Mouse (Mus musculus) neural tube, embryonic 12.5 days (tissue): ENCODE measurements around the gene Psmd13. TPM values are rescaled to one million over a fixed set of nuclear protein-coding genes. Genes with fewer than 3 reads are reported as not detected.
"Not testable (repeated sequence)": the region's sequence is repeated elsewhere in the genome, so short reads cannot be mapped to it uniquely, and the experiment has no call there.

Experiments used
- ATAC-seq: fragments of 200-750 bp; cut with Nextera tagmentation; 2 replicates; pipeline ENCODE4 v1.8.0; 2017; ENCODE audit warnings: low read depth, mild to moderate bottlenecking, moderate TSS enrichment, moderate library complexity; ENCODE audit not compliant: low FRiP score
- H3K27ac ChIP-seq: fragments of 300-500 bp; sonication (generic); 2 replicates; pipeline ENCODE4 v1.5.1; 2016
- H3K27me3 ChIP-seq: fragments of 300-500 bp; sonication (generic); replicated peaks from 2 replicates; pipeline ENCODE4 v1.6.1; 2016; ENCODE audit warnings: mild to moderate bottlenecking
- H3K36me3 ChIP-seq: fragments of 300-500 bp; sonication (generic); 2 replicates; pipeline ENCODE4 v1.6.1; 2016; ENCODE audit warnings: mild to moderate bottlenecking
- H3K4me1 ChIP-seq: fragments of 300-500 bp; sonication (generic); 2 replicates; pipeline ENCODE4 v1.6.1; 2016
- H3K4me2 ChIP-seq: fragments of 300-500 bp; sonication (generic); replicated peaks from 2 replicates; pipeline ENCODE4 v1.6.1; 2016; ENCODE audit warnings: mild to moderate bottlenecking
- H3K4me3 ChIP-seq: fragments of 300-500 bp; sonication (generic); 2 replicates; pipeline ENCODE4 v1.5.1; 2016
- H3K9ac ChIP-seq: fragments of 300-500 bp; sonication (generic); 2 replicates; pipeline ENCODE4 v1.6.1; 2016; ENCODE audit warnings: mild to moderate bottlenecking
- H3K9me3 ChIP-seq: fragments of 300-500 bp; sonication (generic); 2 replicates; pipeline ENCODE4 v1.6.1; 2016; ENCODE audit warnings: mild to moderate bottlenecking
- WGBS: fragments of 180-500 bp; shearing (Covaris S2); methylation state at CpG from one replicate; pipeline ENCODE4 v1.1.7; 2016; 5-methylcytosine and 5-hydroxymethylcytosine counted together
- polyA plus RNA-seq: library from polyadenylated mRNA; unstranded; fragments of >200 nt; fragmentation: Nextera tagmentation; extraction: Ambion mirVana; gene quantifications from 2 replicates; pipeline ENCODE4 v1.2.1, GENCODE M21; 2016

Gene Psmd13
- polyA plus RNA-seq, 1 experiment from 2014 or later: 293 TPM

GRCm38 (mm10) chr7:140858746-140859145 is 23.0 kb upstream of the Psmd13 start:
- H3K4me3 ChIP-seq: peak overlapping the region; percentile 80

GRCm38 (mm10) chr7:140859997-140860396 is 21.8 kb upstream of the Psmd13 start:
- Histone ChIP-seq H3K4me2 (no peak overlapping the region), H3K27ac (no peak overlapping the region), H3K9ac (0 out of 2 replicates have a peak overlapping the region, but pooled peaks have one; percentile 33), H3K9me3 (no peaks in the 10 kb centered on the region), H3K27me3 (no peaks in the 10 kb centered on the region), H3K4me1 (peaks cover 36% of the 10 kb centered on the region), H3K4me3 (no peak overlapping the region), H3K36me3 (peaks cover 62% of the 10 kb centered on the region)
- 81% methylated on average over 6 of the region's 6 CpGs for WGBS
- ATAC-seq: no peak

More at GRCm38 (mm10) chr7:140858746-140859145, 23.0 kb upstream of the Psmd13 start:
- Histone ChIP-seq H3K9me3 (no peaks in the 10 kb centered on the region), H3K27ac (no peak overlapping the region), H3K36me3 (peaks cover 60% of the 10 kb centered on the region), H3K9ac (peak overlapping the region; percentile 94; the same call in 1 of the 2 replicates), H3K4me1 (peaks cover 38% of the 10 kb centered on the region), H3K4me2 (peak overlapping the region; percentile 97), H3K27me3 (no peaks in the 10 kb centered on the region)
- whole genome bisulfite sequencing: 98% methylated on average over 8 of the region's 8 CpGs
- ATAC-seq: no peak

- H3K9ac ChIP-seq: no peak overlapping the region
- no peak overlapping the region for H3K4me2 ChIP-seq
- H3K4me3 ChIP-seq: no peak overlapping the region
- no peak overlapping the region for H3K27ac ChIP-seq
- ATAC-seq: no peak
- 88% methylated on average over 5 of the region's 5 CpGs for WGBS
- H3K27me3 ChIP-seq: no peaks in the 10 kb centered on the region
- H3K4me1 ChIP-seq: peaks cover 29% of the 10 kb centered on the region
- H3K9me3 ChIP-seq: no peaks in the 10 kb centered on the region
- H3K36me3 ChIP-seq: peaks cover 66% of the 10 kb centered on the region
These were observed 21.0 kb upstream of the Psmd13 start for GRCm38 (mm10) chr7:140860728-140861127.

GRCm38 (mm10) chr7:140864761-140865160 is 17.0 kb upstream of the Psmd13 start:
- 91% methylated on average over 12 of the region's 12 CpGs for WGBS
- H3K4me3 ChIP-seq: no peak overlapping the region
- H3K36me3 ChIP-seq: peaks cover 70% of the 10 kb centered on the region
- no peak for ATAC-seq
- no peak overlapping the region for H3K4me2 ChIP-seq
- H3K4me1 ChIP-seq: 0 out of 2 replicates have a peak, but pooled peaks cover 5% of the 10 kb centered on the region
- H3K27me3 ChIP-seq: no peaks in the 10 kb centered on the region
- H3K9me3 ChIP-seq: no peaks in the 10 kb centered on the region
- H3K27ac ChIP-seq: no peak overlapping the region
- H3K9ac ChIP-seq: no peak overlapping the region

- Histone ChIP-seq H3K27me3 (no peaks in the 10 kb centered on the region), H3K27ac (no peak overlapping the region), H3K4me2 (no peak overlapping the region), H3K36me3 (peaks cover 32% of the 10 kb centered on the region), H3K4me3 (no peak overlapping the region), H3K9me3 (no peaks in the 10 kb centered on the region), H3K9ac (no peak overlapping the region), H3K4me1 (no peaks in the 10 kb centered on the region)
- no peak for ATAC-seq
- 90% methylated on average over 4 of the region's 4 CpGs for WGBS
These were observed 7.5 kb upstream of the Psmd13 start for GRCm38 (mm10) chr7:140874224-140874623.

GRCm38 (mm10) chr7:140877364-140877763 is 4.4 kb upstream of the Psmd13 start:
- H3K9me3 ChIP-seq: no peaks in the 10 kb centered on the region
- WGBS: 93% methylated on average over 6 of the region's 6 CpGs
- no peaks in the 10 kb centered on the region for H3K27me3 ChIP-seq
- H3K4me2 ChIP-seq: no peak overlapping the region
- H3K36me3 ChIP-seq: peaks cover 29% of the 10 kb centered on the region
- H3K4me1 ChIP-seq: peaks cover 7% of the 10 kb centered on the region
- H3K9ac ChIP-seq: no peak overlapping the region
- no peak overlapping the region for H3K27ac ChIP-seq
- ATAC-seq: no peak
- no peak overlapping the region for H3K4me3 ChIP-seq

- Histone ChIP-seq H3K27me3 (no peaks in the 10 kb centered on the region), H3K4me3 (no peak overlapping the region), H3K27ac (no peak overlapping the region), H3K4me1 (peaks cover 11% of the 10 kb centered on the region), H3K4me2 (no peak overlapping the region), H3K9me3 (no peaks in the 10 kb centered on the region), H3K9ac (no peak overlapping the region), H3K36me3 (peaks cover 30% of the 10 kb centered on the region)
- 92% methylated on average over 7 of the region's 7 CpGs for WGBS
- ATAC-seq: no peak
These were observed 2.4 kb upstream of the Psmd13 start for GRCm38 (mm10) chr7:140879355-140879754.

- 90% methylated on average over 3 of the region's 3 CpGs for WGBS
- Histone ChIP-seq H3K4me1 (peaks cover 11% of the 10 kb centered on the region), H3K9me3 (no peaks in the 10 kb centered on the region), H3K4me3 (no peak overlapping the region), H3K4me2 (no peak overlapping the region; the same call in 1 of the 2 replicates), H3K27me3 (no peaks in the 10 kb centered on the region), H3K27ac (no peak overlapping the region), H3K36me3 (peaks cover 24% of the 10 kb centered on the region), H3K9ac (no peak overlapping the region)
- no peak for ATAC-seq
These were observed 1.3 kb upstream of the Psmd13 start for GRCm38 (mm10) chr7:140880419-140880818.

- 28% methylated on average over 8 of the region's 8 CpGs for WGBS
- no peak overlapping the region for H3K27ac ChIP-seq
These were observed 778 bp upstream of the Psmd13 start for GRCm38 (mm10) chr7:140880865-140881515.

GRCm38 (mm10) chr7:140882469-140882803 is 668 bp downstream of the Psmd13 start:
- Histone ChIP-seq H3K27ac (peak overlapping the region; percentile 50; the same call in 1 of the 2 replicates), H3K4me1 (peaks cover 11% of the 10 kb centered on the region), H3K27me3 (no peaks in the 10 kb centered on the region), H3K4me3 (peak overlapping the region; percentile 95), H3K9ac (peak overlapping the region; percentile 86), H3K9me3 (no peaks in the 10 kb centered on the region), H3K4me2 (peak overlapping the region; percentile 77), H3K36me3 (peaks cover 26% of the 10 kb centered on the region)
- under 1% methylated on average over 12 of the region's 12 CpGs for WGBS
- ATAC-seq: peak; percentile 73

More at GRCm38 (mm10) chr7:140880865-140881515, 778 bp upstream of the Psmd13 start:
- H3K9me3 ChIP-seq: no peaks in the 10 kb centered on the region
- peak overlapping the region; percentile 86; the same call in 1 of the 2 replicates for H3K9ac ChIP-seq
- H3K27me3 ChIP-seq: no peaks in the 10 kb centered on the region
- peaks cover 11% of the 10 kb centered on the region for H3K4me1 ChIP-seq
- H3K36me3 ChIP-seq: peaks cover 23% of the 10 kb centered on the region
- peak overlapping the region; percentile 77 for H3K4me2 ChIP-seq
- peak overlapping the region; percentile 95 for H3K4me3 ChIP-seq
- no peak for ATAC-seq

- ATAC-seq, H3K9ac ChIP-seq, H3K27me3 ChIP-seq, H3K4me2 ChIP-seq, H3K4me3 ChIP-seq, H3K4me1 ChIP-seq, H3K9me3 ChIP-seq, H3K27ac ChIP-seq: not testable (repeated sequence)
- peaks cover 76% of the 10 kb centered on the region for H3K36me3 ChIP-seq
- 98% methylated on average over 16 of the region's 16 CpGs for WGBS
These were observed 8.9 kb downstream of the Psmd13 start for GRCm38 (mm10) chr7:140890636-140891035.

GRCm38 (mm10) chr7:140894031-140894430 is 12.3 kb downstream of the Psmd13 start:
- Histone ChIP-seq H3K36me3 (peaks cover 77% of the 10 kb centered on the region), H3K9me3 (no peaks in the 10 kb centered on the region), H3K4me2 (no peak overlapping the region), H3K27me3 (no peaks in the 10 kb centered on the region), H3K9ac (no peak overlapping the region), H3K4me3 (no peak overlapping the region), H3K27ac (no peak overlapping the region), H3K4me1 (no peaks in the 10 kb centered on the region)
- ATAC-seq: no peak
- WGBS: 92% methylated on average over 7 of the region's 7 CpGs

GRCm38 (mm10) chr7:140894611-140895010 is 12.8 kb downstream of the Psmd13 start:
- peaks cover 77% of the 10 kb centered on the region for H3K36me3 ChIP-seq
- H3K9me3 ChIP-seq: no peaks in the 10 kb centered on the region

More at GRCm38 (mm10) chr7:140894611-140895010, 12.8 kb downstream of the Psmd13 start:
- Histone ChIP-seq H3K27ac (no peak overlapping the region), H3K4me2 (no peak overlapping the region), H3K4me3 (no peak overlapping the region), H3K4me1 (no peaks in the 10 kb centered on the region), H3K9ac (no peak overlapping the region), H3K27me3 (no peaks in the 10 kb centered on the region)
- 93% methylated on average over 3 of the region's 3 CpGs for WGBS
- no peak for ATAC-seq
